Comparison of ENCODE assay signal across 16 mouse cellular contexts in genomic region chr14:20764942-20765341, GRCm38 (mm10). TPM values are rescaled to one million over a fixed set of nuclear protein-coding genes. Genes with fewer than 3 reads are reported as not detected.
DNase-seq lines count a peak whose midpoint lies in the region; ATAC-seq and TF ChIP-seq lines count a peak whose summit lies in the region.
"Had no signal": no experiment of that assay in that cellular context is flagged by ENCODE, and none has a peak within 500 bp of the region (broad histone marks: within the 10 kb centered on the region; RNA-seq: fewer than 3 reads in every experiment).

No protein-coding gene starts in this region.

- peaks cover 16% of the 10 kb centered on the region for H3K4me1 ChIP-seq in embryonic facial prominence, embryonic 15.5 days
- peaks cover 8% of the 10 kb centered on the region; the same call in 1 of the 2 replicates for H3K4me1 ChIP-seq in limb, embryonic 15.5 days
- 0 out of 2 replicates have a peak, but pooled peaks cover 2% of the 10 kb centered on the region for H3K4me1 ChIP-seq in midbrain, embryonic 10.5 days
- H3K4me1 ChIP-seq in midbrain, embryonic 15.5 days, result no peaks in the 10 kb centered on the region
- H3K4me1 ChIP-seq: limb, embryonic 12.5 days had no signal

- H3K79me3 ChIP-seq in C2C12 (ENCODE audit: low read depth), result peaks cover 6% of the 10 kb centered on the region

- peaks cover 34% of the 10 kb centered on the region for H3K79me2 ChIP-seq in C2C12 (ENCODE audit: control insufficient read depth, insufficient read depth)

- WGBS in embryonic facial prominence, embryonic 15.5 days, result 86% methylated on average over 5 of the region's 5 CpGs
- WGBS in limb, embryonic 15.5 days, result 79% methylated on average over 5 of the region's 5 CpGs
- 85% methylated on average over 5 of the region's 5 CpGs for WGBS in midbrain, embryonic 10.5 days
- 88% methylated on average over 5 of the region's 5 CpGs for WGBS in midbrain, embryonic 15.5 days

- peak; percentile 24 for DNase-seq in heart, adult 8-10 months (ENCODE audit: low spot score)
- DNase-seq in heart, postnatal 4 days, result no peak
- no peak for DNase-seq in midbrain, embryonic 10.5 days (ENCODE audit: low spot score)
- no peak for DNase-seq in left cerebral cortex, adult 18-20 months (ENCODE audit: low spot score in 2 of 2)
- DNase-seq: cerebellum, adult 18-20 months; lung, embryonic 14.5 days; right cerebral cortex, adult 18-20 months; thymus, adult 18-20 months had no signal

- H3K4me3 ChIP-seq in C2C12 (ENCODE audit: insufficient read depth, poor library complexity, severe bottlenecking), result no peak overlapping the region
- H3K4me3 ChIP-seq in embryonic facial prominence, embryonic 15.5 days (replicated peaks), result no peak overlapping the region
- no peak overlapping the region for H3K4me3 ChIP-seq in limb, embryonic 15.5 days
- H3K4me3 ChIP-seq in midbrain, embryonic 10.5 days, result no peak overlapping the region
- H3K4me3 ChIP-seq in midbrain, embryonic 15.5 days, result no peak overlapping the region
- H3K4me3 ChIP-seq: left cerebral cortex, adult 2 months; limb, embryonic 12.5 days; neural tube, embryonic 13.5 days had no signal

- no peaks in the 10 kb centered on the region for H3K9me3 ChIP-seq in embryonic facial prominence, embryonic 15.5 days (replicated peaks)
- no peaks in the 10 kb centered on the region for H3K9me3 ChIP-seq in limb, embryonic 15.5 days
- H3K9me3 ChIP-seq in midbrain, embryonic 10.5 days (replicated peaks), result no peaks in the 10 kb centered on the region
- no peaks in the 10 kb centered on the region for H3K9me3 ChIP-seq in midbrain, embryonic 15.5 days
- H3K9me3 ChIP-seq: limb, embryonic 12.5 days; neural tube, embryonic 13.5 days had no signal

- peak overlapping the region; percentile 13 for H3ac ChIP-seq in C2C12 (ENCODE audit: control insufficient read depth, insufficient read length, low read depth)

- ATAC-seq in embryonic facial prominence, embryonic 15.5 days (ENCODE audit: insufficient number of reproducible peaks, low FRiP score, low TSS enrichment, low read depth), result no peak
- ATAC-seq in limb, embryonic 15.5 days (ENCODE audit: insufficient number of reproducible peaks, low FRiP score, low TSS enrichment, low read depth), result no peak
- ATAC-seq in midbrain, embryonic 15.5 days (replicated peaks), result no peak
- ATAC-seq: forebrain, embryonic 14.5 days had no signal

- H3K27ac ChIP-seq in embryonic facial prominence, embryonic 15.5 days (replicated peaks), result 0 out of 2 replicates have a peak overlapping the region, but pooled peaks have one; percentile 8
- H3K27ac ChIP-seq in limb, embryonic 15.5 days, result peak overlapping the region; percentile 57; the same call in 1 of the 2 replicates
- H3K27ac ChIP-seq in midbrain, embryonic 10.5 days (replicated peaks), result no peak overlapping the region
- H3K27ac ChIP-seq in midbrain, embryonic 15.5 days, result no peak overlapping the region
- H3K27ac ChIP-seq: left cerebral cortex, adult 2 months had no signal

- H3K27me3 ChIP-seq in C2C12 (ENCODE audit: control insufficient read depth, insufficient read depth, insufficient read length), result no peaks in the 10 kb centered on the region
- no peaks in the 10 kb centered on the region for H3K27me3 ChIP-seq in embryonic facial prominence, embryonic 15.5 days
- H3K27me3 ChIP-seq in limb, embryonic 15.5 days, result no peaks in the 10 kb centered on the region
- H3K27me3 ChIP-seq in midbrain, embryonic 10.5 days (ENCODE audit: low read depth, poor library complexity, severe bottlenecking), result no peaks in the 10 kb centered on the region
- H3K27me3 ChIP-seq in midbrain, embryonic 15.5 days (replicated peaks), result no peaks in the 10 kb centered on the region
- H3K27me3 ChIP-seq: limb, embryonic 12.5 days; neural tube, embryonic 13.5 days had no signal

- H3K9ac ChIP-seq in embryonic facial prominence, embryonic 15.5 days, result no peak overlapping the region
- H3K9ac ChIP-seq in limb, embryonic 15.5 days, result no peak overlapping the region
- no peak overlapping the region for H3K9ac ChIP-seq in midbrain, embryonic 15.5 days
- H3K9ac ChIP-seq: limb, embryonic 12.5 days; lung, embryonic 14.5 days had no signal

- no peak for TF ChIP-seq CTCF in C2C12 (IDR thresholded peaks at IDR 0.05; ENCODE audit: control insufficient read depth, insufficient read depth, insufficient read length)

- peaks cover 81% of the 10 kb centered on the region for H3K36me3 ChIP-seq in C2C12 (ENCODE audit: control insufficient read depth, insufficient read depth)
- H3K36me3 ChIP-seq in embryonic facial prominence, embryonic 15.5 days, result peaks cover 64% of the 10 kb centered on the region
- H3K36me3 ChIP-seq in limb, embryonic 15.5 days, result peaks cover 76% of the 10 kb centered on the region
- H3K36me3 ChIP-seq in midbrain, embryonic 10.5 days, result peaks cover 90% of the 10 kb centered on the region
- peaks cover 33% of the 10 kb centered on the region for H3K36me3 ChIP-seq in midbrain, embryonic 15.5 days (replicated peaks)

- H3K4me2 ChIP-seq in embryonic facial prominence, embryonic 15.5 days (replicated peaks), result no peak overlapping the region
- no peak overlapping the region for H3K4me2 ChIP-seq in limb, embryonic 15.5 days
- no peak overlapping the region for H3K4me2 ChIP-seq in midbrain, embryonic 15.5 days
- H3K4me2 ChIP-seq: limb, embryonic 12.5 days; lung, embryonic 14.5 days; neural tube, embryonic 13.5 days had no signal

TF ChIP-seq in C2C12, 6 proteins besides CTCF, POLR2A, EP300 and RAD21:
- TF ChIP-seq MYOG (IDR thresholded peaks at IDR 0.05; ENCODE audit: control insufficient read depth, extremely low read depth, insufficient read length) (no peak), MYOD1 (IDR thresholded peaks at IDR 0.05; ENCODE audit: control insufficient read depth, insufficient read length, low read depth) (no peak), USF1 (IDR thresholded peaks at IDR 0.05; ENCODE audit: low read depth) (no peak), MAX (IDR thresholded peaks at IDR 0.05) (no peak), FOSL1 (IDR thresholded peaks at IDR 0.05; ENCODE audit: insufficient read depth, low read length, poor library complexity, severe bottlenecking) (no peak), CEBPB (IDR thresholded peaks at IDR 0.05; ENCODE audit: low read depth) (no peak)

RNA-seq across cellular contexts. Expression of gene Camk2g, which starts 28.9 kb away (rescaled TPM):
- total RNA-seq in heart, adult 8-10 months (2022), result 10 to 100 TPM; 47.2 to 73.5 (median 58.4) TPM
- 10 to 100 TPM; 58.3 to 65.2 TPM for total RNA-seq in heart, postnatal 4 days (2021)
- polyA plus RNA-seq in C2C12 (2012; fragmentation: generic; extraction: Trizol), result 74.2 TPM
- 54.3 and 56.3 TPM in 2 replicates for polyA plus RNA-seq in embryonic facial prominence, embryonic 15.5 days (2015; fragmentation: Nextera tagmentation; extraction: Ambion mirVana)
- 44.4 and 55.6 TPM in 2 replicates for polyA plus RNA-seq in limb, embryonic 15.5 days (2015; fragmentation: Nextera tagmentation; extraction: Ambion mirVana)
- 41.8 and 42.8 TPM in 2 replicates for polyA plus RNA-seq in midbrain, embryonic 10.5 days (2016; fragmentation: Nextera tagmentation; extraction: Ambion mirVana)
- total RNA-seq in left cerebral cortex, adult 18-20 months (2021), result 100 to 1,000 TPM; 315 to 361 TPM
- 140 and 144 TPM in 2 replicates for polyA plus RNA-seq in midbrain, embryonic 15.5 days (2015; fragmentation: Nextera tagmentation; extraction: Ambion mirVana)

RNA-seq across cellular contexts. Expression of gene Ndst2, which starts 30.6 kb away (rescaled TPM):
- total RNA-seq in heart, adult 8-10 months (2022), result 10 to 100 TPM in 1 of 4 experiments, 1 to 10 TPM in 3; 7.1 to 10.6 (median 9.9) TPM
- 10 to 100 TPM; 18.2 to 18.3 TPM for total RNA-seq in heart, postnatal 4 days (2021)
- 13.5 TPM for polyA plus RNA-seq in C2C12 (2012; fragmentation: generic; extraction: Trizol)
- 35.1 and 38.8 TPM in 2 replicates for polyA plus RNA-seq in embryonic facial prominence, embryonic 15.5 days (2015; fragmentation: Nextera tagmentation; extraction: Ambion mirVana)
- 33.7 and 34.2 TPM in 2 replicates for polyA plus RNA-seq in limb, embryonic 15.5 days (2015; fragmentation: Nextera tagmentation; extraction: Ambion mirVana)
- 24.0 and 26.2 TPM in 2 replicates for polyA plus RNA-seq in midbrain, embryonic 10.5 days (2016; fragmentation: Nextera tagmentation; extraction: Ambion mirVana)
- 10 to 100 TPM; 16.4 to 16.8 TPM for total RNA-seq in left cerebral cortex, adult 18-20 months (2021)
- polyA plus RNA-seq in midbrain, embryonic 15.5 days (2015; fragmentation: Nextera tagmentation; extraction: Ambion mirVana), result 19.4 and 19.9 TPM in 2 replicates

RNA-seq across cellular contexts. Expression of gene Zswim8, which starts 57.6 kb away (rescaled TPM):
- total RNA-seq in heart, adult 8-10 months (2022), result 10 to 100 TPM; 38.7 to 47.0 (median 43.1) TPM
- total RNA-seq in heart, postnatal 4 days (2021), result 10 to 100 TPM; 81.7 to 83.6 TPM
- polyA plus RNA-seq in C2C12 (2012; fragmentation: generic; extraction: Trizol), result 74.0 TPM
- 38.6 and 40.1 TPM in 2 replicates for polyA plus RNA-seq in embryonic facial prominence, embryonic 15.5 days (2015; fragmentation: Nextera tagmentation; extraction: Ambion mirVana)
- polyA plus RNA-seq in limb, embryonic 15.5 days (2015; fragmentation: Nextera tagmentation; extraction: Ambion mirVana), result 28.0 and 34.5 TPM in 2 replicates
- 26.1 and 34.4 TPM in 2 replicates for polyA plus RNA-seq in midbrain, embryonic 10.5 days (2016; fragmentation: Nextera tagmentation; extraction: Ambion mirVana)
- total RNA-seq in left cerebral cortex, adult 18-20 months (2021), result 100 to 1,000 TPM; 151 to 155 TPM
- polyA plus RNA-seq in midbrain, embryonic 15.5 days (2015; fragmentation: Nextera tagmentation; extraction: Ambion mirVana), result 56.5 and 57.8 TPM in 2 replicates

Comparison
In these comparisons a context has a peak if more than half of its experiments do, and no peak if none do; other contexts are left out.
1. H3K27ac ChIP-seq: peak in embryonic facial prominence, embryonic 15.5 days (single experiment) and limb, embryonic 15.5 days (single experiment); none in midbrain, embryonic 10.5 days (single experiment) and midbrain, embryonic 15.5 days (single experiment).